Mouse (Mus musculus) urinary bladder, adult 2 months (tissue): ENCODE results near the gene Rapgef1. TPM values are rescaled to one million over a fixed set of nuclear protein-coding genes. Genes with fewer than 3 reads are reported as not detected.

Experiments used
- polyA plus RNA-seq: library from polyadenylated mRNA; depleted of rRNA; stranded (reverse); fragments of >200 nt; gene quantifications from 2 replicates; pipeline ENCODE4 v1.2.3, GENCODE M21; 2012; rRNA removed

The Rapgef1 gene
- polyA plus RNA-seq, 1 experiment: 29.0 TPM

Other genes with a start within 250 kb of the Rapgef1 start
- gene Gm13420, start 132.0 kb downstream of the Rapgef1 start, polyA plus RNA-seq: not detected in 2 replicates
- gene Gm13547, start 139.6 kb downstream of the Rapgef1 start, polyA plus RNA-seq: not detected in 2 replicates
- 24.3 and 25.7 TPM in 2 replicates for gene Coq4, start 167.8 kb downstream of the Rapgef1 start, polyA plus RNA-seq
- gene Trub2, start 168.8 kb downstream of the Rapgef1 start, polyA plus RNA-seq: 21.6 and 26.1 TPM in 2 replicates
- gene Slc27a4, start 182.9 kb downstream of the Rapgef1 start, polyA plus RNA-seq: 30.0 and 33.6 TPM in 2 replicates
- gene Urm1, start 200.4 kb downstream of the Rapgef1 start, polyA plus RNA-seq: 36.8 and 46.5 TPM in 2 replicates
- gene Cercam, start 249.4 kb downstream of the Rapgef1 start, polyA plus RNA-seq: 44.7 and 49.3 TPM in 2 replicates